Mouse (Mus musculus) T-helper 17 cell (primary cell): Measurements from ENCODE around the gene Fgf14.
"Not testable (repeated sequence)": the region's sequence is repeated elsewhere in the genome, so short reads cannot be mapped to it uniquely, and the experiment has no call there.

Experiments used
- in situ Hi-C, 2 experiments: fragments of 300-600 bp; cut with MboI, MseI; formaldehyde crosslinking; loops; 1 replicate in 1 of 2; 2 replicates in 1 of 2; pipeline ENCODE4 v1.15.1; 2025; ENCODE audit warnings: high pct_unique_total_duplicates in 2 of 2

The Fgf14 gene

DNA sequence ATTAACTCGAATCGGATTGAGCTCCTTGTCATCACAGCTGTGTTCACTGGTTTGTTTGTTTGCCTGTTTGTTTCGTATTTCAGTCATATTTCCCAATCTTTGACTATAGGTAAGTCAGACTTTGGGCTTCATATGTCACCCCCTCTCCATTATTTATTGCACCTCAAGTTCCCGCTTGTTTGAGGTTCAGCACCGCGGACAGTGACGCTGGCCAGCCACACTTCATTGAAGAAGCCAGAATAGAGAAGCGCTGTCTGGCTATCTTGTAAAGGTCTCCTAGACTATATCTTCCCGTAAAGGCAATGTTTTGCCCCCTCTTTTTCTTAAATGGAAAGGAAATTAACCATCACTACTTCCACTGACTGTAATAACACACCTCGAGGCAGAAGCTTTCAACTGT is 481.6 kb downstream of the Fgf14 start:
- in situ Hi-C loops: no loop called here

- in situ Hi-C loops: no loop called here
Observed at GRCm38 (mm10) chr14:124192815-124193142, 484.1 kb downstream of the Fgf14 start.

DNA sequence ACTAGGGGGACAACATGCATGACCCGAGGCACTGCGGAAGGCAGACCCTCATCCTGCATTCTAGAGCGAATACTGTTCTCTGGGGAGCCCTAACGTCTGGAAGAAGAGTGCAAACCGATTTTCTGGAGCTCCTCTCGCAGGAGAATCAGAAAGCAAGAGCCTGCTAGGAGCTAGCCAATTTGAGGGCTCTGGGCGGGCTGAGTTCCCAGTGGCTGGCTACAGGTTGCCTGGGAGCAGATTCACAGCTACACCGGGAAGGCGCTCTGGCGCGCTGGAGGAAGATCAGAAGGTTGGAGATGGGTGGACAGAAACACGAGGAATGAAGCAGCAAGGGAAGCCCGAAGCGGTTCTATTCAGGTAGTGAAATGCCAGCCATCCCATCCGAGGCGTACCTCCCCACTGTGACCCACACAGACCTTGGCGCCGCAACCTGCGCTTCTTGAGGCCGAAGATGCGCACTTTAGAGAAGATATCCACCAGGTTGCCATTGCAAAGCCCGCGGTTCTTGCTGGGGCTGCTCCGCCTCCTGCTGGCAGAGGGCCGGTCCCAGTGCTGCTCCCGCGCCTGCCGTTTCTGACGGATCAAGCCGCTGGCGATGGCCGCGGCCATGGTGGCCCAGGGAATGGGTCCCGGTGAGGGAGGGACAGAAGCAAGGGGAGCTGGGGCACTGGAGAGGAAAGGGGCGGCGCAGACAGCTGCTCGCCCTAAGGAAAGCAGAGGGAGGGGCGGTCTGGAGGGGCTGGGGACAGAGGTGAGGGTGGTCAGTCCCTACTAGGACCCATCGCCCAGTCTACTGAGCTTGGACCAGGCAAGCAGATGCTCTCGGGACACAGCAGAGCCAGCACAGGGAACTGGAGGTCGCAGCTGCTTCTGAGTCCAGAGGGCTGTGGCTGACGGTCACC is 484.8 kb downstream of the Fgf14 start:
- in situ Hi-C loops: no loop called here

GRCm38 (mm10) chr14:124180265-124180664 is 496.7 kb downstream of the Fgf14 start:
- in situ Hi-C loops: no loop called here

GRCm38 (mm10) chr14:124174111-124174510 is 502.8 kb downstream of the Fgf14 start:
- in situ Hi-C loops: no loop called here

DNA sequence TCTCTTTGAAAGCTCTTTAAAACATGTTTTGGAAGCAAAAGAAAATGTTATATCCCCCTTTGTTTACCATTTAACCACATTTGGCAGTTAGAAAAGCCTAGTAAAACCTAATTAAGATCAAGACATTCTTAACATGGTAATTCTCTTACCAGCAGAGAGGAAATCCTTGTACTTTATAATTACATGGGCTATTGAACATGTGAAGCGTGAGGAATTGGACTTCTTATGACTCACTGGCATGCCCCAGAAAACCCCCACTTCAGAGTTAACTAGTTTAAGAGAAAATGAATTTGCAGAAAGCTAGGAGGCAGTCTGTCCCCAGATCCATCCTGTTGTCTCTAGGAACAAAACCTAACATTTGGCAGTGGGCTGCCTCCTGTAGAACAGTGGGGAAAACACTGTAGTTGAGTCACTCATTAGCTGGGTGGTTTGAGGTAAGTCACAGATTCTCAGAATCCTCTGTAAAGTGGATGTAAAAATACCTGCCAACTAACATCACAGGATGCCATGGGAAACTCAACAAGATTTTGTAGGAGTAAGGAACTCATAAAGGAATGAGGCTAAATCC is 513.2 kb downstream of the Fgf14 start:
- in situ Hi-C loops: no loop called here

- in situ Hi-C loops: no loop called here
Observed at GRCm38 (mm10) chr14:124147378-124147777, 529.5 kb downstream of the Fgf14 start.

DNA sequence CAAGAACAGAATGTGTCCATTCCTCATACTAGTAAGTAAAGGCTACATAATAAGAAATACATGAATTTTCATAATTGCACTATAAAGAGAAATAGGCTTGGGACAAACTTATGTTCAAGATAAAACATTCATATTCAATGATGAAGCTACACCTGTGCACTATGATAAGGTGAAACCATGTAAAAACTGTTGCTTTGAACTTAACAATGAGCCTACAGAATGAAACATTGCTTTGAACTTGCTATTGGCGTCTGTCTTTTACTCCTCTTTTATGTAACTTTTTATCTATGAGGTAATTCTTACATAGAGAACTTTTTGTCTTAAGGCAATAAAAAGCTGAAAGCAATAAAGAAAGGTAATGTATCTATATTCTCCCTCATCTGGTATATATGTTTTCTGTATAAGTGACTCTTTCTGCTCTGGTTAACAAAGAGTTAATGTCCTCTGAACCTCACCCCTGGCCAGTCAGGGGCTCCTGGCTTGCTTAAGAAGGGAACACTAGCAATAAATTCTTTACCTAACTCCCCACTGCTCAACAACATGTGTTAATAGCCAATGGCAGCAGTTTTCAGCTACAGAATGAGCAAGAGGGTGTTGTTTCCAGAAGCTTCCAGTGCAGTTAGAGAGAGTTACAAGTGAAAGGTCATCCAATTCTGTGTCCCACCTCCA is 569.6 kb downstream of the Fgf14 start:
- in situ Hi-C loops: no loop called here

- in situ Hi-C loops: no loop called here
Observed at GRCm38 (mm10) chr14:124083126-124083525, 593.8 kb downstream of the Fgf14 start.

DNA sequence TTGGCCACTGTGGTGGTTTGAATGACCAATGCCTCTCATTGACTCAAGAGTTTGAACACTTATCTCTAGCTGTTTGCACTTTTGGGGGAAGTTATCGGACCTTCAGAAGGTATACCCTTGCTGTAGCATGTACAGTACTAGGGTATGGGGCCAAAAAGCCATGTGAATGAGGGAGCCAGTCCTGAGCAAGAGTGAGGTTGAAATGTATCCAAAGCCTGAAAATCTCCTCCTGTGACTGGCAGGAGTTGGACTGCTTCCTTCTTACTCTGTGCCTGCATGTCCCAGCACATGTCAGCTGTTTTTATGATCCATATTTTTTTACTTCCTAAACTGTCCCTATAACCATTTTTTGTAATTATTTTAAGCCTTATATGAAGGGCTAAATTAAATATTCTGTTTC is 632.9 kb downstream of the Fgf14 start:
- in situ Hi-C loops: no loop called here

DNA sequence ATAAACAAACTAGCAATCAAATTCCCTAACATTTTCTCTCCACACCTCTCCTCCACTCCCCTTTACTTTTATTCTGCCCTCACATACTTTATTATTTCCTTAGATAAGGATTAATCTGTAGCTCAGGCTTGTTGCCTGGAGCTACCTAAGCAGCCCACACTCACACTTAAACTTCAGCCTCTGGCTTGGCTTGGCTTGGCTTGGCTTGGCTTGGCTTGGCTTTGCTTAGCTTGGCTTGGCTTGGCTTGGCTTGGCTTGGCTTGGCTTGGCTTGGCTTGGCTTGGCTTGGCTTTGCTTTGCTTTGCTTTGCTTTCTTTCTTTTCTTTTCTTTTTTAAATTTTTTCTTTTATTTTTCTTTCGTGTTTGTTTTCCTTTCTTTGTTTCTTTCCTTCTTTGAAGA is 636.3 kb downstream of the Fgf14 start:
- in situ Hi-C loops: no loop called here

- in situ Hi-C loops: no loop called here
Observed at GRCm38 (mm10) chr14:124037434-124037833, 639.5 kb downstream of the Fgf14 start.

- in situ Hi-C loops: no loop called here
Observed at GRCm38 (mm10) chr14:124036575-124037205, 640.2 kb downstream of the Fgf14 start.

DNA sequence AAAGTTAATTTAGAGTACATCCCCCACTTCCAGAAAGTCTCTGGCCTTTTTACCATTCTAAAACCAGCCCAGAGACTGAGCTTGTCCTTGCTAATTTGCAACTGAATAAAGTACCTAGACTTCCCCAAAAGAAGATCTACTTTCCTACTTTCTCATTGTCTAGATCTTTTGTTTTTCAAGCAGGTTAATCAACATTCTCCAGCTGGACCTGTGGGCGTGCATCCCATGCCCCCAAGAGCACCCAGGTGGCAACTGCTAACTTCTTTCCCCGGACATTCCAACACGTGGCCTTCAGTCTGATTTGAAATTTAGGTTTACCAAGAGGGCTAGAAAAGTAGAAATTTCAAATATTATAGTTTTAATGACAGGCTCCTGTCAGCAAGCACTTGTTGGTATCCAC is 643.6 kb downstream of the Fgf14 start:
- in situ Hi-C loops: not testable (repeated sequence)

DNA sequence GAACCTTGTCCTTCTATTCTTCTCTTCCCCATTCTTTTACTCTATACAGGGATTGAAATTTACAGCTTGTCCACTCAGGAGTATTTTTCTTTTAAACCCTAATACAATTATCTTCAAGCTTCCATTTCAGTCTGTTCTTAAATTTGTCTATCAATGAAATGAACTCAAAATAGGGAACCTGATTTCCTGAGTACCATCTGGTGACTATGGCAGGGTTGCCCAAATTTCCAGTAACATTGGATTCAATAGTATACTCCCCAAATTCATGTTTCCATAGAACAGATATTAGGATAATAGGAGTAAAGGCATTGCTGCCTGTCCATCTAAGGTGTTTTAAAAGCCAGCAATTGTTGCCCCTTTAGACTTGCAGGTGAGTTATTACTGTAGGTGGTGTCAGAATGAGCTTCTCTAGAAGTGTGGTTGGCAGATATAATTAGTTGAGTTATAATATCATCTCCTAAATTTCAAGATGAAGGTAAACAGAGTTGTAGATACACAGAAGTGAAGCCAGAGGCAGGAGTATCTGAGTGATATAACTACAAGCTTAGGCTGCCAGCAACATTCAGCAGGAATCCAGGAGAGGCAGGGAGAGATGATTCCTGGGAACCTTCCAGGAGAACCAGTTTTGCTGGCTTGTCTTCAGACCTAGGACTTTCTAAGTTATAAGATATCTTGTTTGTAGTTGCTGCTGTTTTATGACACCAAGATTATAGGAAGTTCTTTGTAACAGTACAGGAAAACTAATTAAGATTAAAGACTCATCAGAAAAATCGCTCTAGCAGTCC is 648.8 kb downstream of the Fgf14 start:
- in situ Hi-C loops: no loop called here

- in situ Hi-C loops: no loop called here
Observed at GRCm38 (mm10) chr14:123990591-123991195, 686.2 kb downstream of the Fgf14 start.

- in situ Hi-C loops: no loop called here
Observed at GRCm38 (mm10) chr14:123967996-123968395, 708.9 kb downstream of the Fgf14 start.

GRCm38 (mm10) chr14:123966531-123966930 is 710.4 kb downstream of the Fgf14 start:
- in situ Hi-C loops: no loop called here
